Mouse (Mus musculus) neutrophil, adult 5-6 weeks (primary cell): ENCODE data around the gene Gorab. TPM values are rescaled to one million over a fixed set of nuclear protein-coding genes. Genes with fewer than 3 reads are reported as not detected.

Experiments used
- ATAC-seq: fragments of 151-379, 151-347 bp; 2 replicates; pipeline ENCODE4 v1.8.0; 2017; ENCODE audit warnings: mild to moderate bottlenecking, moderate TSS enrichment; ENCODE audit not compliant: insufficient number of reproducible peaks, poor library complexity, low FRiP score, severe bottlenecking; ENCODE audit errors: extremely low read depth
- total RNA-seq: library from RNA; stranded (forward); fragments of 200-1000 nt; gene quantifications from 2 replicates; pipeline ENCODE4 v1.2.3, GENCODE M21; 2017

Gorab gene
- total RNA-seq, 1 experiment from 2014 or later: 10.2 TPM

DNA sequence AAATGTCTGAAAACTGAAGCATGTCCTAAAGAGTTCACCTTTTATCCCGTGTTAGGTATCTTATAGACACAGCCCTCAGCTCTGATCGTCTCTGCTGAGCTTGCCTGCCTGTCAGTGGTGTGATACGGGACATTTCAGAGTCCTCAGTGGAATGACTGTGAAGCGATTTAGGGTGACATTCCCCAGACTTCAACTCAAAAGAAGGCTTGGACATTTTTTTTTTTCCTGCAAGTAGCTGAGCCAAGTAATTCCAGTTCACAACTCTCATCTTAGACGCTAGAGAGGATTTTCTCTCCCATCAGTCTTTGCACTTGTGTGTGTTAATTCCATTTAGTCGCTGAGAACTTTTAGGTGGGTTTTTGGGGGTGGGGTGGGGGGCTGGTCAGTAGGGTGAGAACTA, 42.7 kb downstream of the Gorab start:
- ATAC-seq: no peak

DNA sequence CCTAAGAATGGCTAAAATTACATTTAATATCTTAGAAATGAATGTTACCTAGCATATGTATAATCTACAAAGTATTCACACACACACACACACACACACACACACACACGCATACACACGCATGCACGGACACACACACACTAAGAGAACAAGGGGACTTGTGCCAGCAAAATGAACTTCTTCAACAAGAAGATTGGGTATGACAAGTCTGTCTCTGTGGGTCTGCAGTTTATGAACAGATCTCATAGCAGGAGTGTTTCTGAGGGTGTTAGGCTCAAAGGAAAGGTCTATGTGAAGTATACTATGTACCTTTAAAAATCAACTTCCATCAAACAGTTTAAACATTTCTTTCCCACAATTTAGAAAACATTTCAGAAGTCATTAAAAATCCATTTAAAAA, 43.9 kb downstream of the Gorab start:
- ATAC-seq: no peak

DNA sequence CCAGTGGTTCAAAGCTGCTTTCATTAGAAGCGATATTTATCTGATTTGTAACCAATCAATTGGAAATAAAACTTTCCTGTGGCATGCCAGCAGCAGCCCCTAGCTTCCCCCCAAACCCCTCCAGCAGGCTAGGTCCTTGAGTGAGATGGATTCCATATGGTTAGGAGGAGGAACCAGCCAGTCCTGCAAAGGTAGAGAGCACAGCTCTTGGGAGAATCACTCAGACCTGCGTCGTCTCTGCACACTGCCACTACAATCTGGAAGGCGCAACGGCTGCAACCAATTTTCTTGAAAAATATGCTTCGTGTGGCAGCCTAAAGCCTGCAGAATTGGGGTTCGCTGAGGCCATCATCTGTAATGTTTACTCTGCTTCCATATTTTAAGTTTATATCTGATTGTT, 45.3 kb downstream of the Gorab start:
- ATAC-seq: no peak

- ATAC-seq: no peak
Measured at GRCm38 (mm10) chr1:163357733-163358132, 45.7 kb downstream of the Gorab start.

DNA sequence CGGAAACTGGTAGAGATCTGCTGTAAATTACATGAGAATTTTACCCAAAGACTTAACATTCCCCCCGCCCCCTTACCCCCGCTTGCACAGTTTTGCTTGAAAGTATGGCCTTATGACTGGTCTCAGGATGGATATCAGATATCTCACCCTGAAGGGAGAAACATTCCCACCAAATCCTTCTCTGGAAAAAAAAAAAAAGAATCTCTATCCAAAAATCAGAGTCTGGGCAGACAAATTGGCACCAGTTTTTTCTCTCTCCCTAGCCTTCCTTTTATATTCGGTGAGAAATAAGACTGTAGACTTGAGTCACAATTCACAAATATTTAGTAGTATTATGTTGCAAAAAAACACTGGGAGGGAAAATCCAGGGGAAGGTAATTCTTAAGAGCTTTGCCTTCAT, 47.3 kb downstream of the Gorab start:
- ATAC-seq: no peak

- ATAC-seq: no peak
Measured at GRCm38 (mm10) chr1:163355626-163356156, 47.8 kb downstream of the Gorab start.

DNA sequence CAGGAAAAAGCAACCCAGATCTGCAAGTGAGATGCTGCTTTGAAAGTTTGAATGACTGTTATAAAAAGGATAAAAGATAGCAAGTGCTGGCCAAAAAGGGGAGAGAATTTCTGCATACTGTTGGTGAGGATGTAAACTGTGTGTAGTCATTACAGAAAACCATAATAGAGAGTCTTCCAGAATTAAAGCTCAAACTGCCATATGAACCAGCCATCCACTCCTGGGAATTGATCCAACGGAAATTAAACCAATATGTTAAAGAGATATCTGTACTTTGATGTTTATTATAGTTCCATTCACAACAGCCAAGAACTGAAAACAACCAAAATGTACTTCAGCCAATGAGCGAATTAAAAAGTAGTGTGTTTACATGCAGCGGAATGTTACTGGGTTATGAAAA, 52.5 kb downstream of the Gorab start:
- no peak for ATAC-seq

DNA sequence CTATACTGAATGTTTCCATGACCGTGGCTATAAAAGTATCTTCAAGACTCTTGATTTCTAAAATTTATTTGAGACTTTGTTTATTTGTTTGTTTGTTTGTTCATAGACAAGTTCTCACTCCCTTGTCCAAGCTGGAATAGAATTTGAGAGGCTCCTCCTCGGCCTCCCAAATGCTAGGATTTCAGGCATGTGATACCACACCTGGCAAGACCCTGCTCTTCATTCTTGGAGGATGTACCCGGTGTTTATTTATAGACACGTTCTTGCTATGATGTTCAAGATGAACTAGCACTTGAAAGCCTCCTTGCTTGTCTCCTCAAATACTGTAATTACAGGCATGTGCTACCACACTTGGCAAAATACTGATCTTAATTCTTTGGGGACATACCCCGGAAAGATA, 57.9 kb downstream of the Gorab start:
- ATAC-seq: no peak

- no peak for ATAC-seq
Measured at GRCm38 (mm10) chr1:163344931-163345330, 58.5 kb downstream of the Gorab start.

DNA sequence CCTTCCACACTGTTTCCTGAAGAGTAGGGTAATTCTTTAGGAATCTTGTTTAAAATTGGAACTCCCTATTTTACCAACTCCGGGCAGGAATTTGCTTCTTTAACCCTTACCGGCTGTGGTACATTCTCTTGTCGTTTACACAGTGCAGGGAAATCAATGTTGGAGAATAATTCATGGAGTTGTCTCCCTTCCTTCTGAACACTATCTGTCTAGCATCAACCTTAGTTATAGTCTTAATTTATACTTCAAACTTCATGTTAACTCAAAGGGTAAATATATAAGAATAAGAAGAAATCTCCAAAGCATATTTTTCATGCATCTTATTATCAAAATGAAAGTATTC, 64.3 kb downstream of the Gorab start:
- ATAC-seq: no peak

DNA sequence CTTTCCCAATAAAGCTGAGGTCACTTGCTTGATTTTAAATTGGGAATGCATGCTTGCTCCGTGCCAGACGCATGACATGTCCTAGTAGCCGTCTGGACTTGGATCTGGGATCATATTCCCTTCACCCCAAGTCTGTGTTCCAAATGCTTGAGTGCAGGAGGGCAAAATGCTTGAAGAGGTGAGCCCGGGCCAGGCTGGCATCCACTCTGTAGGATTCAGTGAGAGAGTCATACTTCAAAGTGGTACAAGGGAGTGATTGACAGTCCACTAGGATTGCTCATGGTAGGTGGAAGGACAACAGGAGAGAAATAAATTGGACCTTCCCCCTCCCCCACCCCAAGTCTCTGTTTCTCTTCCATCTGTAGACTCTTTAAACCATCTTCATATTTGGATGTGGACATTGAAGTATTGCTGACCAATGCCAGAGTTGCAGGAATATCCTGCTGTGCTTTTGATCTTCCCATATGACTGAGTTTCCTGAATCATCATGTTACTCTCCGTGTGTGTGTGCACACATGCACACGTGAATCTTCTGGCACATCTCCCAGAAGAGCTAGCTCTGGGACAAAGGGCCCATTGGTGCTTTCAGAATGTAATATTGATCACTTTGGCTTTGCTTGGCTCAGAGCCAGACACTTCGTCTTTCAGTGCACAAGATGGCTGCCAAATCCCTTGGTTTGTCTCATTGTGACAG, 64.8 kb downstream of the Gorab start:
- no peak for ATAC-seq

GRCm38 (mm10) chr1:163337821-163338220, 65.6 kb downstream of the Gorab start:
- no peak for ATAC-seq

Other genes starting within 250 kb of the Gorab start
- gene Prrx1, start 90.0 kb downstream of the Gorab start, total RNA-seq: 0.12 TPM in 1 of 2 replicates, not detected in the other